Mouse (Mus musculus) kidney, postnatal 10 days (tissue): ENCODE results near the gene Zdhhc22.

Source experiments
- DNase-seq: peaks from one replicate; pipeline ENCODE4 v3.0.0; 2021; ENCODE audit warnings: mixed read lengths

Gene Zdhhc22

GRCm38 (mm10) chr12:86994776-86995175 is 4.5 kb upstream of the Zdhhc22 start:
- no peak for DNase-seq

DNA sequence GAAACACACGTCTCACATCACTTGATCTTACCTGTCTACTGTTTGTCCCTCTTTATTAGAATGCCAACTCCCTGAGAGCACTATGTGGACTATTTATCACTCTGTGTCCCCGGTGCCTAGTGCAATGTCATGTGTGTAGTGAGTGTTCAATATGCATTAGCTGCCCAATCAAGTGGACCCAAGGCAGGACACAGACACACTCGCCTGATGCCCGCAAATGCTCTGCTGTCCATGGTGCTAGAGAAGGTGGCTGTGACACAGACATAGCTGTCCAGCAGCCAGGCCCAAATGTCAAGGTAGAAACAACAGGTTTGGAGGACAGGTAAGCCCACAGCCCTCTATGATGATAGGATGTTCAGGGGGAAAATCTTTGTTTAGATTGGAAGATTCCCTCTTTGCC is 3.9 kb upstream of the Zdhhc22 start:
- DNase-seq = peak; percentile 52

DNA sequence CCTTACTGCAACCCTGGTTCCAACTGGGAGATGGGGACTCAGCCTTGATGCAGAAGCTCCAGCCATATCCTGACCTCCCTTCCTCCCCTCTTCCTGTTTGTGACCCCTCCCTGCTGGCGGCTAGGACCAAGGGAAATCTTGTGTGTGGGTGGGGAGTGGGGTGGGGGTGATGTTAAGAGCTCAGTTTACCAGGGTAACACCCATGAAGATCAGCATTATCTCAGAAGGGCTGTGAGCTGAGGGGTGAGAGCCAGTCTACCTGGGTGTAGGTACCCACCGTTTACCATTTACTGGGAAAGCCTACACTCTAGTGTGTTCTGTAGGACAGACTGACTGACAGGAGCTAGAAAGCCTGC is 503 bp upstream of the Zdhhc22 start:
- no peak for DNase-seq

- no peak for DNase-seq
Observed at GRCm38 (mm10) chr12:86989378-86989777, 852 bp downstream of the Zdhhc22 start.

GRCm38 (mm10) chr12:86988227-86988626 is 2.0 kb downstream of the Zdhhc22 start:
- DNase-seq = no peak

DNA sequence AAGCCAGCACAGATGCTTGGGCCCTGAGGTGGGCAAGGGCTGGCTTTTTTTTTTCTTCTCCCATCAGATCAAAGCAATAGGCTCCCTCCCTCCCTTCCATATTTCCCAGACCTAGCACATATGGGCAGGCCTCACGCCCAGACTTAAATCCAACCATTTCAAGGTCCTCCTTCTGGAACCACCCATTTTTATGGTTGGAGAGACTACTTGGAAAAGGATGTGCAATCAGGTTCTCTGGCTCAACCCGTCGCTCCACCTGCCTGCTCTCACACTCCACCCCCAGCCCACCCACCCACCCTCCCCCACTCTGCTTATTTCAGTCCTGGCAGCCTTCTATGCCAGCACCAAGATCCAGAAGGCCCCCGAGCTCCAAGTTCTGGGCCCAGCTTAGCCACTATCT is 3.7 kb downstream of the Zdhhc22 start:
- DNase-seq = no peak

DNA sequence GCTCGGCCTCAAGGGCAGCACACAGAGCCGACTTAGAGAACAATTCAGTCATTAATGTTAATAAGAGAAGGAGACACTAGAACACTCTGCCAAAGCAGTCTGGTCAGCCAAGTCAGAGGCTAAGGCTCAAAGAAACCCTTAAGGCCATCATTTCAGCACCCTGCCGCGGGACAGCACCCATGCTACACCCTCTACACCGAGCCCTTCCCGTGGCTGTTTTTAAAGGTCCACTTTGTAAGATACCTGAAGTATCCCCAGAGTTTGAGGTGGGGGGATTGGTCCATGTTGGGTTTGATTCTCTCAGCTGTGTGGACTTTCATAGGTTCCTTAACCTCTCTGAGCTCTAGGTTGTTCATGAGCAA is 6.1 kb downstream of the Zdhhc22 start:
- peak; percentile 83 for DNase-seq

- peak; percentile 83 for DNase-seq
Observed at GRCm38 (mm10) chr12:86983470-86984193, 6.6 kb downstream of the Zdhhc22 start.

DNA sequence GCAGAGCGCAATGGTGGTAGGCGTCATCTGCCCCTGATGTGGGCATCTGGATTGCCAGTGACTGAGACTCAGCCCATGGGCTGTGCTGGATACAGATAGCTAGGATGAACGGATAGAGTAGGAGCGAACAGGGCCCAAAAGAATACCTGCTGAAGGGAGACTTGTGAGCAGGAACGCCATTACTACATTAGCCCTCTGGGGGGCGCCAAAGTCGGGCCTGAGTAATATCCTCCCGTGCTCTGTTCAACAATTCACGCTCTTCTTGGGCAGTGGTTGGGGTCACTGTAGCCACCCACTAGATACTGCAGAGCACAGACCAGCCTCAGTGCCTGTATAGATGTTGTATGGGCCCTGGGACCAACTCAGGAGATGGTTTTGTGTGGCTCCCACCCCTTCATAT is 9.1 kb downstream of the Zdhhc22 start:
- DNase-seq = no peak

- peak; percentile 48 for DNase-seq
Observed at GRCm38 (mm10) chr12:86977833-86978232, 12.4 kb downstream of the Zdhhc22 start.

DNA sequence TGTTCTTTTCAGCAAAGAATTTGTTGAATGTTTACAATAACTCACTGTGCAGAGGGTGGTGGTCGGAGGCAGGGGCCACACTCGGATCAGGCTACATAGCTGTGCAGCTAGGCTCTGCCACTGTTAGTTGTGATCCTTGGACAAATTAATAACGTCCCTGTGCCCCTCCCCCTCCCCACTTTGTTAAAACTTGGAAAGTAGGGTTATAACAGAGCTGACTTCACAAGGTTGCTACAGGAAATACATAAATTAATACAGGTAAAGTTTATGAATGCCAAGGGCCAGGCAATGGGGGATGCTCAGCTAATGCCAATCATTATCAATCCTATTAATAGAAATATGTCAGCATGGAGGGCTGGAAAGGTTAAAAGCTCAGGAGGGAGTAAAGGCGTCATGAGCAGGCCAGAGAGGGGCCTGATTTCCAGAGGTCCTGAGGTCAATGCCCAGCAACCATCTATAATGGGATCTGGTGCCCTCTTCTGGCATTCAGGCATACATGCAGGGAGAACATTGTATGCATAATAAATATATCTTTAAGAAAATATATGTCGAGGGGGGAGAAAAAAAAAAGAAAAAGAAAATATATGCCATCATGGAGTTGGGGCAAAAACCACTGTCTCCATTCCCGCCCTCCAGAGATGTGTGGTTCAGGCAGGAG is 13.6 kb downstream of the Zdhhc22 start:
- DNase-seq = no peak

DNA sequence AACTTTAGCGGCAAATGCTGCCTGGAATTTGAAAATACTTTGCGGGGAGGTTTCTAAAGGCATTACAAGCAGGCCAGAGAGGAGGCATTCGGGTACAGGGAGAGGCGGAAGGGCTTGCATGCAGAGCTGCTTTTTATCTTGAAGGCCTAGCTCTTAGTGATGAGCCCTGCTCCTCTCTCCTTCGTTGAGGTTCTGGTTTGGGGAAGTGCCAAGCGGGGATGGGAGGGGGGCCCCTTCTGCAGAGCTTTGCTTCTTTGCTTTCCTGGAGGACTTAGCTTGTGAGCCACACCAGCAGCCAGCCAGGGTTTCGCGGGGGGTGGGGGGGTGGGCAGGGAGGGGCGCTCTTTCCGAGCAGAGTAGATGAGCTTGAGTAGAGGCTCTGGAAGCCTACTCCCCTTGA is 14.5 kb downstream of the Zdhhc22 start:
- no peak for DNase-seq

DNA sequence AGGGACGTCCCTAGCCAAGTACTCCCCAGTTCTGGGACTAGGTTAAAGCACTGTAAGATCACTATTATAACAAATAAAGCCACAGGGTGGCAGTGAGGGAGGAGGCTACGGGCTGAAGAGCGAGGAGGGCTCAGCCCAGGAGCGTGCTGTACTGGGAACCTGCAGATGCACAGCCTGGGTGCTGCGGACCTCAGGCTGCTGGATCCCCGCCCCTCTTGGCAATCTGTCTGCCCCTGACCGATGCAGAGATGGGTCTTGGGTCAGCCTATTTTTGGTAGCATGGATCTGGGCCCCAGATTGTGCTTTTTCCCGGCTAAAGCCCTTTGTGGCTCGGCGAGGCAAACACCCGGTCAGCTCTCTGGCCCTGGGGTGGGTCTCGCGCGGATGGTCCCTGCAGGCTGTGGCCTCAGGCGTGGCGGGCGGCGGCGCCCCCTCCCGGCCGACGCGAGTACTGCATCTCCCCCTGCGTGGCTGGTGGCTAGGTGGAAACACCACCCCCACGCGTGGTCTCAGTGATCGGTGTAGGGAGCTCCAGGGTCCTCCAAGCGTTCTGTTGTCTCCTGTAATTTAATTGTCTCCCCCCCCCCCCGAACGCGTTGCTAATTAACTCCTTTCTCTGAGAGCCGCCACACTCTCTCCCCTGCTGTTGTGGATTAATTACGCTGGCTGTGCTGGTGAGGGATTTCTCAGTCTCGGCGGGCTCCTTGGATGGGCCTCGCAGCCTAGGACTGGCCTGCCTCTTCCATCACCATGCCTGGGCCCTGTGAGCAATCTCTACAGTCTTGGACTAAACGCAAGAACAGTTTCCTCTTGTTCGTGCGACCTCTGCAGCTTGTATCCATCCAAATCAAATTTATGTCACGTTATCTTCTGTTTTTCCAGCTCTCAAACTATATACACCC is 15.6 kb downstream of the Zdhhc22 start:
- DNase-seq = peak; percentile 76

GRCm38 (mm10) chr12:86973706-86974105 is 16.5 kb downstream of the Zdhhc22 start:
- no peak for DNase-seq

DNA sequence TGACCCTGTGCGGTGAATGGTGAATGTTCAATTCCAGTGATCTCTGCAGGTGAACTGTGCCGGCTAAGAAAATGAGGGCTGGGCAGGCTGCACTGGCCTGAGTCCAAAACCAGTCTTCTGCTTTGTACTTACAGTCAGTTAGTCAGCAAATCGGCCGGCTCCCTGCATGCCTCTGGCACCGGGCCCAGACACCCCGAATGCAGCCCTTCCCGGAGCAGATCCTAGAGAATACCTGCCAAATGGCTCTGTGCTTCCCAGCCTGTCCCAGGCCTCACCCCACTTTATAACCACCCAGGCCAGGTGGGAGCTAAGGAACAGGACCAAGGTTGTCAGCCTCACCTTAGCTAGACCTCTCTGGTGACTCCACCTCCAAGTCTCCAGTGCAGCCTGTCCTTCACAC is 17.0 kb downstream of the Zdhhc22 start:
- peak; percentile 90 for DNase-seq

- no peak for DNase-seq
Observed at GRCm38 (mm10) chr12:86971089-86971488, 19.1 kb downstream of the Zdhhc22 start.

DNA sequence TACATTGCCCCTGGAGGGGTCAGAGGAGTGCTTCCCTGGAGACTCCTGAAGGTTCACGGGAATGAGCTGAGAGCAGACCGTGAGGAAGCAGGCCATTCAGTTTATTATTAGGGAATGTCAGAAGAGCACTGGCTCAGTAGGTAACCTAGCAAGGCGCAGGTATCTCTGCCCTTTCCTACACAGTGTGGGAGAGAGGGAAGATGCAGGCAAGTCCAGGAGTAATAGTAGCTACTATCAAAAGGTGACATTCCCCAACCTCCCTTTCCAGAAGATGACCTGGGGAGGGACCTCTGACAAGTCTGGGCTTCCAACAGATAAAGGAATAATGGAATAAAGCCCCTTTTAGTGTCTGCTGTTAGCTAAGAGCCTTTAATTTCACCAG is 21.0 kb downstream of the Zdhhc22 start:
- no peak for DNase-seq

DNA sequence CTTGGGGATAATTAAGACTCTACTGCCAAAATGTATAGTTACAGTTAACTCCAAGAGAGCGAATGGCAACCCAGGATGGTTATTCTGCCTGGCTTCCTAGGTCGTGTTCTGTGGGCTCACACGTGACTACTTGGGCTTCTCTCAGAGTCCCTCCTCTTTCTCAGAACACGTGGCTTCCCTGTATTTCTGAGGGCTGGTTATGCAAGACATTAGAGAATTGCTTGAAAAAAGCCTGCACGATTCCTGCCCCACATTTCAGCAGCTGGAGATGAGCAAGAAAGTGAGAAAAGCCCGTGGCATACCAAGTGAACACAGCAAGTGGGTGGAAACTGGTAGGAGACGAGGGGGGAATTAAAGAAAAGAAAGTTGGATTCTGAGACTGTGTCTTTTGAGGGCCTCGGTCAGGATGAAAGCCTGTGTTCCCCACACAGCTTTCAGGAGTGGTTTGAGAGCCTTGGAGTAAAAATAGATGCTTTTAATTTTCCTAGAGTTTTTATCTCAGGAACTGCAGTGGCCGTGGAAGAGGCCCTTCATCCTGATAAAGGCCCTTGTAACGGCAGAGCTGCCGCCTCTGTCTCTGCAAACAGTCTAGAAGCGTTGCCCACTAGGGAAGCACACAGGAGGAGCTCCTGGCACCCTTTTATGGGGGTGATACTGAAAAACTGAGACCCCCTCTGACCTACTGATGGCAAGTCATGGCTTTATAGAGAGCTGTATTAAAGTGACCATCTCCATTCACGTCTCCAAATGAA is 21.6 kb downstream of the Zdhhc22 start:
- DNase-seq = no peak

GRCm38 (mm10) chr12:86965237-86965799 is 24.9 kb downstream of the Zdhhc22 start:
- DNase-seq = no peak

DNA sequence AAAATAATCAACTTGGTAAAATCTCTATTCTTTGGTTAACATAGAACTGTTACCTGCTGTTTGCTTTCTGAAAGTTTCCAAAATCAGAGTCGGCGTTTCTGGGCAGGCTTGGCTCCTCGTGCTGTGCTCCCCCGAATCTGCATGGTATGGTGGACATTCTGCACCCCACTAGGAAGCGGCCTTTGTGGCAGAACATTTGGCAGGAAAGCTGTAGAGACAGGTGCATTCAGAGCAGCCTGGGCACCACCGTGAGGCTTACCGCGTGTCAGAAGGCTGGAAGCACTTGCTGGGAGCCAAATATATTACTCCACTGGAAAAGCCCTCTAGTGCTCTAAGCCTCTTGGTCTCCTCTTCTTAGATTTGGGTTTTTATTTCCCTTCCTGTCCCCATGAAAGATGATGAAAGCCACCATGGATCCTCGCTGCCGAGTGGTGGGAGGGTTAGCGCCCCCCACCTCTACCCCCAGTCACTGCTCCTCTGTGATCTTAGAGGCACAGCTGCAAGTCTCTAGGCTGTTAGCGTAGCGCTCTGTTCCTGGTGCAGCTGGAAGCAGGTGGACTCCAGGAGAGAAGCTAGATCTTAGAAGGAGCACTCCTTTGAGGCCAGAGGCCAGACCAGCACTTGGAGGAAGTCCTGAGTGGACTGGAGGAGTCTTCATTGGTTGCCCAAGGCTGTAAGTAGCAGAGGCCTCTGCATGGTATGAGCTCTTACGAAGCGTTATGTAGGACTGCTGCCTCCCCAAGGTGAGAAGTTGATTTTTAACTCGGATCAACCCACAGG is 25.8 kb downstream of the Zdhhc22 start:
- no peak for DNase-seq

DNA sequence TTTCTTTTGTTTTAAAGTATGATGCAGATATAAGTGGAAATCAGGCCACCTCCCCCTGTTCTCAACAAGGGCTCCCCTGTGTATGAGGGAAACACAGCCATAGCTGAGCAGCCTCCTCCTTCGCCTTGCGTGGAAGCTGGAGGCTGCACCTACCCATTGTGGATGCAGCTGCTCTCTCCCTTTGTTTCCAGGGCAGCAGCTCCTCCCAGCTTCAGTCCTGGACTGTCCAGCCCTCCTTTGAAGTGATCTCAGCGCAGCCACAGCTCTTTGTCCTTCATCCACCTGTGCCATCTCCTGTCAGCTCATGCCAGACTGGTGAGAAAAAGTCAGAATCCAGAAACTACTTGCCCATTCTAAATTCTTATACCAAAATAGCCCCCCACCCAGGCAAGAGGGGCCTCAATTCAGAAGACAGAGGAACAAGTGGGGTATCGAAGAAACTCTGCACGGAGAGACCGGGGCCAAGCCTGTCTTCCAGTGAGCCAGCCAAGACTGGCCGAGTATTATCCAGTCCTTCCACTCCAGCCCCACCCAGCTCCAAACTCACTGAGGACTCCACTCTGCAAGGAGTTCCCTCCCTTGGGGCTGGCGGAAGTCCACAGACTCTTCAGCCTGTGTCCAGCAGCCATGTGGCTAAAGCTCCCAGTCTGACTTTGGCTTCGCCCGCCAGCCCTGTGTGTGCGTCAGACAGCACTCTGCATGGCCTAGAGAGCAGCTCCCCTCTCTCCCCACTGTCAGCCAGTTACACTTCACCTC is 28.5 kb downstream of the Zdhhc22 start:
- no peak for DNase-seq
